In genomic region chr4:117007058-117007457, GRCm38 (mm10) we compare ENCODE assay signal across 27 mouse cellular contexts. TPM values are rescaled to one million over a fixed set of nuclear protein-coding genes. Genes with fewer than 3 reads are reported as not detected.
DNase-seq lines count a peak whose midpoint lies in the region; ATAC-seq lines count a peak whose summit lies in the region.
"Had no signal": no experiment of that assay in that cellular context is flagged by ENCODE, and none has a peak within 500 bp of the region (broad histone marks: within the 10 kb centered on the region; RNA-seq: fewer than 3 reads in every experiment).

No protein-coding gene starts in this region.

- H3K27me3 ChIP-seq in forebrain, embryonic 11.5 days (ENCODE audit: control insufficient read depth, insufficient read depth, low read length): no peaks in the 10 kb centered on the region
- H3K27me3 ChIP-seq in forebrain, embryonic 13.5 days: no peaks in the 10 kb centered on the region
- H3K27me3 ChIP-seq in heart, embryonic 11.5 days (ENCODE audit: control insufficient read depth, insufficient read depth, low read length): no peaks in the 10 kb centered on the region
- H3K27me3 ChIP-seq: embryonic facial prominence, embryonic 13.5 days; forebrain, embryonic 12.5 days; heart, embryonic 13.5 days; Patski had no signal

- whole genome bisulfite sequencing in forebrain, embryonic 11.5 days: 78% methylated on average over 3 of the region's 3 CpGs
- 72% methylated on average over 3 of the region's 3 CpGs for WGBS in forebrain, embryonic 13.5 days
- 65% methylated on average over 3 of the region's 3 CpGs for WGBS in heart, embryonic 11.5 days (ENCODE audit: insufficient replicate concordance)

- no peaks in the 10 kb centered on the region for H3K9me3 ChIP-seq in forebrain, embryonic 11.5 days (ENCODE audit: control insufficient read depth, low read length)
- no peaks in the 10 kb centered on the region for H3K9me3 ChIP-seq in forebrain, embryonic 13.5 days (replicated peaks)
- H3K9me3 ChIP-seq in heart, embryonic 11.5 days (replicated peaks; ENCODE audit: control insufficient read depth, low read length): no peaks in the 10 kb centered on the region
- H3K9me3 ChIP-seq: embryonic facial prominence, embryonic 10.5 days; embryonic facial prominence, embryonic 13.5 days; forebrain, embryonic 12.5 days; heart, embryonic 13.5 days had no signal

- no peaks in the 10 kb centered on the region for H3K36me3 ChIP-seq in forebrain, embryonic 11.5 days (ENCODE audit: control insufficient read depth, insufficient read depth, low read length)
- H3K36me3 ChIP-seq in forebrain, embryonic 13.5 days (ENCODE audit: poor library complexity, severe bottlenecking): peaks cover 23% of the 10 kb centered on the region
- H3K36me3 ChIP-seq in heart, embryonic 11.5 days (ENCODE audit: control insufficient read depth, insufficient read depth, low read length): no peaks in the 10 kb centered on the region

- H3K4me2 ChIP-seq in forebrain, embryonic 11.5 days (ENCODE audit: low read depth, low read length, severe bottlenecking): no peak overlapping the region
- no peak overlapping the region for H3K4me2 ChIP-seq in forebrain, embryonic 13.5 days
- H3K4me2 ChIP-seq in heart, embryonic 11.5 days: no peak overlapping the region
- H3K4me2 ChIP-seq: embryonic facial prominence, embryonic 13.5 days; forebrain, embryonic 12.5 days; heart, embryonic 13.5 days; hindbrain, embryonic 14.5 days had no signal

- ATAC-seq in forebrain, embryonic 11.5 days (replicated peaks; ENCODE audit: low FRiP score): no peak
- ATAC-seq in forebrain, embryonic 13.5 days: no peak
- ATAC-seq in heart, embryonic 11.5 days (replicated peaks; ENCODE audit: insufficient number of reproducible peaks, low FRiP score, low TSS enrichment): no peak
- ATAC-seq: forebrain, embryonic 16.5 days; hindbrain, postnatal 0 days; inflammation-experienced regulatory T-cells, adult 6 months; intestine, embryonic 16.5 days; Patski had no signal

- no peaks in the 10 kb centered on the region; the same call in 1 of the 2 replicates for H3K4me1 ChIP-seq in forebrain, embryonic 11.5 days (replicated peaks; ENCODE audit: control insufficient read depth, insufficient read depth, low read length)
- H3K4me1 ChIP-seq in forebrain, embryonic 13.5 days: no peaks in the 10 kb centered on the region
- H3K4me1 ChIP-seq in heart, embryonic 11.5 days (ENCODE audit: control insufficient read depth, insufficient read depth, low read length): no peaks in the 10 kb centered on the region
- H3K4me1 ChIP-seq: heart, embryonic 13.5 days had no signal

- DNase-seq in forebrain, embryonic 11.5 days (ENCODE audit: low spot score): peak; percentile 37
- peak; percentile 92 for DNase-seq in heart, adult 11 months
- DNase-seq in adipocyte (ENCODE audit: low spot score): peak; percentile 29
- DNase-seq in fibroblast of lung, adult 2 months (ENCODE audit: low read depth): peak; percentile 60
- DNase-seq in testis, postnatal 14 days (ENCODE audit: low spot score): no peak
- DNase-seq: adrenal gland, adult 2 months; adrenal gland, postnatal 14 days; cerebellum, adult 11-12 months; cerebellum, adult 8-10 months; cerebellum, postnatal 10 days; cerebellum, postnatal 36 days; embryo, embryonic 11 days; gastrocnemius, postnatal 14 days; heart, postnatal 14 days; heart, postnatal 4 days had no signal

- no peak overlapping the region for H3K9ac ChIP-seq in forebrain, embryonic 11.5 days (ENCODE audit: low read length)
- no peak overlapping the region for H3K9ac ChIP-seq in forebrain, embryonic 13.5 days
- no peak overlapping the region for H3K9ac ChIP-seq in heart, embryonic 11.5 days (ENCODE audit: low read depth, low read length)
- H3K9ac ChIP-seq: embryonic facial prominence, embryonic 13.5 days; forebrain, embryonic 12.5 days; heart, embryonic 13.5 days; hindbrain, embryonic 14.5 days had no signal

- no peak overlapping the region for H3K4me3 ChIP-seq in forebrain, embryonic 11.5 days (ENCODE audit: low read depth, low read length)
- H3K4me3 ChIP-seq in forebrain, embryonic 13.5 days: no peak overlapping the region
- no peak overlapping the region for H3K4me3 ChIP-seq in heart, embryonic 11.5 days (ENCODE audit: low read depth, low read length)
- H3K4me3 ChIP-seq: embryonic facial prominence, embryonic 10.5 days; embryonic facial prominence, embryonic 13.5 days; forebrain, embryonic 12.5 days; heart, embryonic 13.5 days had no signal

- H3K27ac ChIP-seq in forebrain, embryonic 11.5 days (ENCODE audit: low read depth, low read length): no peak overlapping the region
- H3K27ac ChIP-seq in forebrain, embryonic 13.5 days: no peak overlapping the region
- H3K27ac ChIP-seq in heart, embryonic 11.5 days (ENCODE audit: low read depth, low read length): no peak overlapping the region
- H3K27ac ChIP-seq: embryonic facial prominence, embryonic 10.5 days; embryonic facial prominence, embryonic 13.5 days; forebrain, embryonic 12.5 days; heart, embryonic 13.5 days; hindbrain, embryonic 14.5 days; hindbrain, postnatal 0 days had no signal

RNA-seq across cellular contexts. Expression of gene Hectd3, which starts 11.9 kb away (rescaled TPM):
- polyA plus RNA-seq in forebrain, embryonic 11.5 days (2014; fragmentation: Nextera tagmentation; extraction: Ambion mirVana): 12.7 and 13.7 TPM in 2 replicates
- 17.4 and 17.9 TPM in 2 replicates for polyA plus RNA-seq in forebrain, embryonic 13.5 days (2015; fragmentation: Nextera tagmentation; extraction: Ambion mirVana)
- polyA plus RNA-seq in heart, embryonic 11.5 days (2014; fragmentation: Nextera tagmentation; extraction: Ambion mirVana): 4.3 and 6.4 TPM in 2 replicates

RNA-seq across cellular contexts. Expression of gene Eif2b3, which starts 12.1 kb away (rescaled TPM):
- polyA plus RNA-seq in forebrain, embryonic 11.5 days (2014; fragmentation: Nextera tagmentation; extraction: Ambion mirVana): 45.7 and 47.5 TPM in 2 replicates
- polyA plus RNA-seq in forebrain, embryonic 13.5 days (2015; fragmentation: Nextera tagmentation; extraction: Ambion mirVana): 42.5 and 45.7 TPM in 2 replicates
- 34.1 and 36.9 TPM in 2 replicates for polyA plus RNA-seq in heart, embryonic 11.5 days (2014; fragmentation: Nextera tagmentation; extraction: Ambion mirVana)

RNA-seq across cellular contexts. Expression of gene Urod, which starts 12.8 kb away (rescaled TPM):
- 84.1 and 88.3 TPM in 2 replicates for polyA plus RNA-seq in forebrain, embryonic 11.5 days (2014; fragmentation: Nextera tagmentation; extraction: Ambion mirVana)
- polyA plus RNA-seq in forebrain, embryonic 13.5 days (2015; fragmentation: Nextera tagmentation; extraction: Ambion mirVana): 81.6 and 88.2 TPM in 2 replicates
- polyA plus RNA-seq in heart, embryonic 11.5 days (2014; fragmentation: Nextera tagmentation; extraction: Ambion mirVana): 123 and 140 TPM in 2 replicates
